Mouse (Mus musculus): ENCODE data around the gene Oip5.

- no peak for TF ChIP-seq CTCF (conservative IDR thresholded peaks at IDR 0.05; ENCODE audit: insufficient read depth, insufficient read length, low read depth, low read length)
- no peak for TF ChIP-seq POLR2A (IDR thresholded peaks at IDR 0.05; ENCODE audit: low read depth, low read length)
These were observed 17.2 kb downstream of the Oip5 start for GRCm38 (mm10) chr2:119601027-119601426.
